Mouse (Mus musculus) heart, postnatal 0 days (tissue): ENCODE measurements around the gene Sntn.

Experiments used
- CTCF ChIP-seq: IDR thresholded peaks from 2 replicates; pipeline ENCODE4 v1.5.1; 2016; ENCODE audit warnings: antibody characterized with exemption, control low read depth, low read depth
- EP300 ChIP-seq: IDR thresholded peaks from 2 replicates; pipeline ENCODE4 v1.6.1; 2016; ENCODE audit warnings: antibody characterized with exemption, low read depth

GRCm38 (mm10) chr14:13670576-13670975 lies at the start of gene Sntn:
- no peak for TF ChIP-seq CTCF
- no peak for TF ChIP-seq EP300
